Mouse (Mus musculus) MEL (cell line): Measurements from ENCODE around the gene Gm5741. TPM values are rescaled to one million over a fixed set of nuclear protein-coding genes. Genes with fewer than 3 reads are reported as not detected.

Experiments used
- DNase-seq: peaks from one replicate; pipeline ENCODE4 v3.0.0; 2011; ENCODE audit warnings: low read depth, low spot score
- H3K27ac ChIP-seq: 2 replicates; pipeline ENCODE4 v1.5.1; 2012; ENCODE audit warnings: low read depth, mild to moderate bottlenecking, control low read depth, low read length, moderate library complexity; ENCODE audit not compliant: control insufficient read depth
- H3K27me3 ChIP-seq, 2 experiments: fragments of 150-350 bp in 1 of 2; sonication (generic) in 1 of 2; 2 replicates each; pipeline ENCODE4 v1.6.1; 2012; ENCODE audit warnings: low read length in 2 of 2, mild to moderate bottlenecking in 2 of 2, improper control_type of control experiment in 1 of 2, moderate library complexity in 1 of 2; ENCODE audit not compliant: insufficient read depth in 2 of 2, control insufficient read depth in 1 of 2
- H3K36me3 ChIP-seq, 2 experiments: 2 replicates each; pipeline ENCODE4 v1.6.1; 2012 to 2014; ENCODE audit warnings: low read length in 2 of 2, improper control_type of control experiment in 1 of 2, inconsistent platforms in 1 of 2, mild to moderate bottlenecking in 1 of 2; ENCODE audit not compliant: insufficient read depth in 2 of 2, control insufficient read depth in 1 of 2
- H3K4me1 ChIP-seq, 2 experiments: fragments of 150-350 bp in 1 of 2; sonication (generic) in 1 of 2; 2 replicates each; pipeline ENCODE4 v1.6.1; 2012; ENCODE audit warnings: low read length in 2 of 2, improper control_type of control experiment in 1 of 2, mild to moderate bottlenecking in 1 of 2; ENCODE audit not compliant: insufficient read depth in 2 of 2, control insufficient read depth in 1 of 2
- H3K4me3 ChIP-seq, 2 experiments: fragments of 150-350 bp in 1 of 2; sonication (generic) in 1 of 2; 2 replicates each; pipeline ENCODE4 v1.5.1; 2012; ENCODE audit warnings: low read depth in 2 of 2, low read length in 2 of 2, mild to moderate bottlenecking in 2 of 2, moderate library complexity in 2 of 2, control low read depth in 1 of 2, improper control_type of control experiment in 1 of 2; ENCODE audit not compliant: control insufficient read depth in 1 of 2, insufficient read depth in 1 of 2
- H3K79me2 ChIP-seq: 2 replicates; pipeline ENCODE4 v1.6.1; 2012; ENCODE audit warnings: mild to moderate bottlenecking, low read length, moderate library complexity; ENCODE audit not compliant: control insufficient read depth, poor library complexity, insufficient read depth
- H3K9ac ChIP-seq: 2 replicates; pipeline ENCODE4 v1.6.1; 2012; ENCODE audit warnings: low read depth, mild to moderate bottlenecking, control low read depth, low read length, moderate library complexity; ENCODE audit not compliant: control insufficient read depth, poor library complexity, severe bottlenecking
- H3K9me3 ChIP-seq: fragments of 150-350 bp; sonication (generic); replicated peaks from 2 replicates; pipeline ENCODE4 v1.6.1; 2012; ENCODE audit warnings: mild to moderate bottlenecking, low read length, improper control_type of control experiment, moderate library complexity; ENCODE audit not compliant: insufficient read depth
- BHLHE40 ChIP-seq: IDR thresholded peaks from 2 replicates; pipeline ENCODE4 v1.6.1; 2012; ENCODE audit warnings: low read depth, mild to moderate bottlenecking, inconsistent platforms, low read length, improper control_type of control experiment, borderline replicate concordance
- CHD1 ChIP-seq: IDR thresholded peaks from 2 replicates; pipeline ENCODE4 v1.6.1; 2012; ENCODE audit warnings: low read depth, mild to moderate bottlenecking, inconsistent platforms, low read length, improper control_type of control experiment
- CTCF ChIP-seq, 3 experiments: IDR thresholded peaks in 2 of 3; conservative IDR thresholded peaks in 1 of 3; 2 replicates each; pipeline ENCODE4 v1.5.1; 2011 to 2012; ENCODE audit warnings: low read length in 3 of 3, low read depth in 2 of 3, mild to moderate bottlenecking in 2 of 3, improper control_type of control experiment in 1 of 3, inconsistent platforms in 1 of 3, mixed read lengths in 1 of 3, moderate library complexity in 1 of 3; ENCODE audit not compliant: control insufficient read depth in 1 of 3, insufficient read depth in 1 of 3, poor library complexity in 1 of 3, severe bottlenecking in 1 of 3
- ELF1 ChIP-seq: IDR thresholded peaks from 2 replicates; pipeline ENCODE4 v1.6.1; 2014; ENCODE audit warnings: low read depth, mild to moderate bottlenecking, inconsistent platforms, low read length, improper control_type of control experiment, moderate library complexity
- EP300 ChIP-seq, 2 experiments: IDR thresholded peaks; 2 replicates each; pipeline ENCODE4 v1.6.1; 2011; ENCODE audit warnings: improper control_type of control experiment in 2 of 2, low read length in 2 of 2, low read depth in 1 of 2, mild to moderate bottlenecking in 1 of 2
- ETS1 ChIP-seq: IDR thresholded peaks from 2 replicates; pipeline ENCODE4 v1.6.1; 2012; ENCODE audit warnings: low read depth, mild to moderate bottlenecking, inconsistent platforms, low read length, improper control_type of control experiment, moderate library complexity
- GATA1 ChIP-seq: IDR thresholded peaks from 2 replicates; pipeline ENCODE4 v1.6.1; 2011; ENCODE audit warnings: low read depth, low read length, improper control_type of control experiment
- HCFC1 ChIP-seq: IDR thresholded peaks from 2 replicates; pipeline ENCODE4 v1.6.1; 2012; ENCODE audit warnings: low read depth, mild to moderate bottlenecking, inconsistent platforms, low read length, improper control_type of control experiment, moderate library complexity
- JUND ChIP-seq: IDR thresholded peaks from 2 replicates; pipeline ENCODE4 v1.6.1; 2011; ENCODE audit warnings: low read depth, mild to moderate bottlenecking, improper control_type of control experiment, low read length
- MAX ChIP-seq: IDR thresholded peaks from 2 replicates; pipeline ENCODE4 v1.6.1; 2011; ENCODE audit warnings: low read length, improper control_type of control experiment
- MEF2A ChIP-seq: IDR thresholded peaks from 2 replicates; pipeline ENCODE4 v1.6.1; 2014; ENCODE audit warnings: low read depth, mild to moderate bottlenecking, inconsistent platforms, low read length, improper control_type of control experiment; ENCODE audit not compliant: poor library complexity, insufficient replicate concordance, severe bottlenecking; ENCODE audit errors: extremely low read depth
- MXI1 ChIP-seq: IDR thresholded peaks from 2 replicates; pipeline ENCODE4 v1.6.1; 2011; ENCODE audit warnings: mild to moderate bottlenecking, low read depth, low read length, improper control_type of control experiment
- MYC ChIP-seq: IDR thresholded peaks from 2 replicates; pipeline ENCODE4 v1.6.1; 2011; ENCODE audit warnings: low read depth, mild to moderate bottlenecking, low read length, improper control_type of control experiment, moderate library complexity
- NELFE ChIP-seq: IDR thresholded peaks from 2 replicates; pipeline ENCODE4 v1.6.1; 2011; ENCODE audit warnings: low read depth, low read length, improper control_type of control experiment
- POLR2A ChIP-seq, 2 experiments: IDR thresholded peaks; 2 replicates each; pipeline ENCODE4 v1.6.1; 2011 to 2012; ENCODE audit warnings: low read length in 2 of 2, mild to moderate bottlenecking in 2 of 2, control low read depth in 1 of 2, improper control_type of control experiment in 1 of 2, low read depth in 1 of 2, moderate library complexity in 1 of 2; ENCODE audit not compliant: control insufficient read depth in 1 of 2, insufficient read depth in 1 of 2, poor library complexity in 1 of 2
- POLR2AphosphoS2 ChIP-seq: IDR thresholded peaks from 2 replicates; pipeline ENCODE4 v1.6.1; 2011; ENCODE audit warnings: low read length, improper control_type of control experiment
- POLR2AphosphoS5 ChIP-seq: IDR thresholded peaks from 2 replicates; pipeline ENCODE4 v1.6.1; 2012; ENCODE audit warnings: low read depth, borderline replicate concordance, mild to moderate bottlenecking, inconsistent platforms, low read length, moderate library complexity, mixed read lengths
- RCOR1 ChIP-seq: IDR thresholded peaks from 2 replicates; pipeline ENCODE4 v1.6.1; 2012; ENCODE audit warnings: low read depth, mild to moderate bottlenecking, inconsistent platforms, low read length, improper control_type of control experiment
- SIN3A ChIP-seq: IDR thresholded peaks from 2 replicates; pipeline ENCODE4 v1.6.1; 2012; ENCODE audit warnings: low read length, improper control_type of control experiment, inconsistent platforms
- TBP ChIP-seq: IDR thresholded peaks from 2 replicates; pipeline ENCODE4 v1.8.0; 2011; ENCODE audit warnings: low read depth, low read length, improper control_type of control experiment
- TCF12 ChIP-seq: IDR thresholded peaks from 2 replicates; pipeline ENCODE4 v1.6.1; 2014; ENCODE audit warnings: low read depth, mild to moderate bottlenecking, inconsistent platforms, low read length, improper control_type of control experiment, moderate library complexity
- USF1 ChIP-seq: IDR thresholded peaks from 2 replicates; pipeline ENCODE4 v1.6.1; 2014; ENCODE audit warnings: low read depth, mild to moderate bottlenecking, inconsistent platforms, low read length, improper control_type of control experiment, moderate library complexity
- USF2 ChIP-seq, 2 experiments: IDR thresholded peaks; 2 replicates each; pipeline ENCODE4 v1.6.1; 2011 to 2012; ENCODE audit warnings: improper control_type of control experiment in 2 of 2, low read length in 2 of 2, borderline replicate concordance in 1 of 2, inconsistent platforms in 1 of 2, low read depth in 1 of 2, mild to moderate bottlenecking in 1 of 2; ENCODE audit not compliant: insufficient read depth in 1 of 2
- ZKSCAN1 ChIP-seq: IDR thresholded peaks from 2 replicates; pipeline ENCODE4 v1.6.1; 2012; ENCODE audit warnings: low read depth, mild to moderate bottlenecking, inconsistent platforms, low read length, improper control_type of control experiment, moderate library complexity
- polyA plus RNA-seq, 2 experiments: library from polyadenylated mRNA; stranded (reverse) in 1 of 2; unstranded in 1 of 2; fragments of >175 nt in 1 of 2; fragments of >200 nt in 1 of 2; gene quantifications; 2 replicates each; pipeline versions ENCODE4 v1.2.1 to v1.2.4; 2012; ENCODE audit warnings: low replicate concordance in 2 of 2, low read depth in 1 of 2; ENCODE audit not compliant: insufficient read length in 2 of 2, insufficient read depth in 1 of 2, missing spikeins in 1 of 2
- total RNA-seq: library from RNA; depleted of rRNA; stranded (reverse); fragments of 300-350 nt; gene quantifications from 2 replicates; pipeline ENCODE4 v1.2.3, GENCODE M21; 2012

Gm5741 gene
- total and polyA plus RNA-seq, 3 experiments = 1.0 TPM; not detected in 2

- TF ChIP-seq MXI1 = no peak
- no peak for TF ChIP-seq POLR2AphosphoS5
- TF ChIP-seq JUND = no peak
- no peak for TF ChIP-seq MYC
- TF ChIP-seq TBP = no peak
- TF ChIP-seq MAX = no peak
- no peak for TF ChIP-seq USF2 (IDR thresholded peaks at IDR 0.05; ENCODE audit: borderline replicate concordance in 1 of 2, insufficient read depth in 1 of 2, low read depth in 1 of 2, low read length in 2 of 2)
- TF ChIP-seq POLR2AphosphoS2 = no peak
- TF ChIP-seq ZKSCAN1 = no peak
- TF ChIP-seq BHLHE40 = no peak
- H3K27me3 ChIP-seq = no peaks in the 10 kb centered on the region
- H3K4me1 ChIP-seq = no peaks in the 10 kb centered on the region
- H3K4me3 ChIP-seq = no peak overlapping the region
- H3K9ac ChIP-seq = no peak overlapping the region
- no peak overlapping the region for H3K27ac ChIP-seq
- no peaks in the 10 kb centered on the region; a peak in 1 of 4 replicates for H3K36me3 ChIP-seq
- no peaks in the 10 kb centered on the region for H3K9me3 ChIP-seq
- DNase-seq = no peak
- 0 out of 2 replicates have a peak, but pooled peaks cover under 1% of the 10 kb centered on the region for H3K79me2 ChIP-seq
Observed at GRCm38 (mm10) chr8:85065213-85065612, 2.6 kb downstream of the Gm5741 start.

DNA sequence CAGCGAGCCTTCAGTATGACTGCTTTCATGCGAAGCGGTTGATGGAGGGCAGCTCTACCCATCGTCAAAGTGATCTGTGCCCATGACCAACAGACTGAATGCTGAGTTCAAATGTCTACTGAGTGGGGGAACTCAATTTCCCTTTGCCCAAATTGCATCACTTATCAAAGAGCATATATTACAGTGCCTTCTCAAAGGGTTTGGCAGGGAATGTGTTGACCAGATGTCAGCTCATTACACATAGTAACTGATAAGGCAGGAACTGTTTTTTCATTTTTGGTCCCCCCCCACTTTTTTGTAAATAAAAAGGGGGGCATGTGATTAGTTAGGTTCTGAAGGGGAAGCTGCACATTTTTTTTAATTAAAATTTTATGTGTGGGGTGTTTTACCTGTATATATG lies 5.2 kb downstream of the Gm5741 start:
- DNase-seq = no peak
- Histone ChIP-seq H3K27me3 (no peaks in the 10 kb centered on the region), H3K79me2 (0 out of 2 replicates have a peak, but pooled peaks cover 2% of the 10 kb centered on the region), H3K9ac (no peak overlapping the region), H3K4me1 (0 out of 4 replicates have a peak, but pooled peaks cover 0 to 3% of the 10 kb centered on the region in 2 experiments), H3K4me3 (no peak overlapping the region), H3K27ac (no peak overlapping the region), H3K9me3 (no peaks in the 10 kb centered on the region), H3K36me3 (no peaks in the 10 kb centered on the region)
- no peak for TF ChIP-seq POLR2A (IDR thresholded peaks at IDR 0.05; ENCODE audit: control insufficient read depth in 1 of 2, insufficient read depth in 1 of 2, low read depth in 1 of 2, low read length in 2 of 2, poor library complexity in 1 of 2)

DNA sequence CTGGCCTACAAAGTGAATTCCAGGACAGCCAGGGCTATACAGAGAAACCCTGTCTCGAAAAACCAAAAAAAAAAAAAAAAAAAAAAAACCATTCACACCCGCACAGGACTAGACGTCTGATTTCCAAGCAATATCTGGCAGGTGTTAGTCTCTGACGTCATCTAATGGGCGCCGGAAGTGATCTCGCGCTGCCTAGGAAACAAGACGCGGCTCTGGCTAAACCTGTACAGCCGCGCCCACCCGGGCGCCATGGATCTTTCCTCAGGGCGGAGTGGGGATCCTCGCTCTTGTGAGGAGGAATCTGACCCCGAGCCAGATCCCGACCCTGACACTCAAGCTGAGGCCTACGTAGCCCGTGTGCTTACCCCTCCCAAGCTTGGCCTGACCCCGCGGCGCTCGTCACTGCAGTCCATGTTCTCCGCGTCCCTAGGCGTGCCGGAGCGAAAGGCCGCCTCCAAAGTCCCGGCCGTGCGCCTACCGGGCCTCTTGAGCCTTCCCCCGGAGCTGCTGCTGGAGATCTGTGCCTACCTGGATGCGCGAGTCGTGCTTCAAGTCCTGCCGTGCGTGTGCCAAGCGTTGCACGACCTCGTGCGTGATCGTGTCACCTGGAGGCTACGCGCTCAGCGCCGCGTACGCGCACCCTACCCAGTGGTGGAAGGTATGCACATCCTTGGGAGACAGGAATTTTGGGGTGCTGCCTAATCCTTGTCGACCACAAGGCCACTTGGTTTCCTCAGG lies 7.7 kb downstream of the Gm5741 start, which contains the start of gene Fbxw9:
Gene Fbxw9, plus strand, starts transcription at position 177 of the 738 bp plus-strand sequence.
- Histone ChIP-seq H3K36me3 (no peaks in the 10 kb centered on the region; a peak in 2 of 4 replicates), H3K4me3 (peak within 1 kb of the TSS; percentile 45 to 78), H3K27ac (no peak within 1 kb of the TSS), H3K9me3 (no peaks in the 10 kb centered on the region), H3K79me2 (0 out of 2 replicates have a peak, but pooled peaks cover 2% of the 10 kb centered on the region), H3K27me3 (no peaks in the 10 kb centered on the region), H3K9ac (peak within 1 kb of the TSS; percentile 63), H3K4me1 (0 out of 4 replicates have a peak, but pooled peaks cover 0 to 3% of the 10 kb centered on the region in 2 experiments)
- DNase-seq = peak; percentile 90
- TF ChIP-seq SIN3A = peak; percentile 97
- no peak for TF ChIP-seq ETS1
- no peak for TF ChIP-seq RCOR1
- TF ChIP-seq CTCF (IDR thresholded peaks at IDR 0.05 in 2 of 3, conservative IDR thresholded peaks at IDR 0.05 in 1 of 3; ENCODE audit: control insufficient read depth in 1 of 3, insufficient read depth in 1 of 3, low read depth in 2 of 3, low read length in 3 of 3, poor library complexity in 1 of 3, severe bottlenecking in 1 of 3) = no peak
- TF ChIP-seq GATA1 = no peak
- no peak for TF ChIP-seq NELFE
- TF ChIP-seq MEF2A = no peak
- TF ChIP-seq POLR2AphosphoS2 = peak; percentile 32; the same call in 1 of the 2 replicates
- no peak for TF ChIP-seq TCF12
- no peak for TF ChIP-seq CHD1
- no peak for TF ChIP-seq USF1
- no peak for TF ChIP-seq EP300 (IDR thresholded peaks at IDR 0.05; ENCODE audit: low read depth in 1 of 2, low read length in 2 of 2)
- TF ChIP-seq MAX = 0 out of 2 replicates have a peak, but pooled peaks have one; percentile 25
- TF ChIP-seq MYC = no peak
- TF ChIP-seq ELF1 = peak; percentile 74; the same call in 1 of the 2 replicates
- peak; percentile 84 for TF ChIP-seq HCFC1
- TF ChIP-seq MXI1 = peak; percentile 88
- TF ChIP-seq ZKSCAN1 = no peak
